Mouse (Mus musculus): ENCODE measurements around the gene Eya4. TPM values are rescaled to one million over a fixed set of nuclear protein-coding genes. Genes with fewer than 3 reads are reported as not detected.

Gene Eya4
- total and polyA plus RNA-seq, 3 experiments, result 0.24 to 0.46 TPM; not detected in 1

DNA sequence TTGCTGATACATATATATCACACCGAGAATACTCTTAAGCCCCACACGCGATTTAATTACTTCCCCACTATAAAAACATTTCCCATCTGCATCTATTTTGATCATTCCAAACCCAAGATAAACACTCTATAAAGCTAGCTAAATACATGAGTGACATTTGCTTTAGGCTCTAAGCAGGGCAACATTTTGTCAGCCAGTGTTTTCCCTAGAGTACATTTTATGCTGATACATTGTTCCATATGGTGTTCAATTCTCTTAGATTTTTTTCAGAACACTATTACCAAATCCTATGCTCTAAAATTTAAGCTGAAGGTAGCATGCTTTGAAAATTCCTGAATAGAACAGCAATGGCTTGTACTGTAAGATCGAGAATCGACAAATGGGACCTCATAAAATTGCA is 127.2 kb downstream of the Eya4 start:
- Histone ChIP-seq H3K36me3 (ENCODE audit: control insufficient read depth in 1 of 2, insufficient read depth in 2 of 2, low read length in 2 of 2) (no peaks in the 10 kb centered on the region), H3K9ac (ENCODE audit: control insufficient read depth, low read depth, low read length, poor library complexity, severe bottlenecking) (no peak overlapping the region), H3K9me3 (replicated peaks; ENCODE audit: insufficient read depth, low read length) (no peaks in the 10 kb centered on the region), H3K27ac (ENCODE audit: control insufficient read depth, low read depth, low read length) (no peak overlapping the region), H3K79me2 (ENCODE audit: control insufficient read depth, insufficient read depth, low read length, poor library complexity) (no peaks in the 10 kb centered on the region), H3K4me3 (ENCODE audit: control insufficient read depth in 1 of 2, insufficient read depth in 1 of 2, low read depth in 2 of 2, low read length in 2 of 2) (no peak overlapping the region), H3K27me3 (ENCODE audit: control insufficient read depth in 1 of 2, insufficient read depth in 2 of 2, low read length in 2 of 2) (no peaks in the 10 kb centered on the region; a peak in 1 of 4 replicates), H3K4me1 (ENCODE audit: control insufficient read depth in 1 of 2, insufficient read depth in 2 of 2, low read length in 2 of 2) (no peaks in the 10 kb centered on the region)
- TF ChIP-seq HCFC1 (IDR thresholded peaks at IDR 0.05; ENCODE audit: low read depth, low read length) (no peak), MXI1 (IDR thresholded peaks at IDR 0.05; ENCODE audit: low read depth, low read length) (no peak), CHD1 (IDR thresholded peaks at IDR 0.05; ENCODE audit: low read depth, low read length) (no peak), KAT2A (conservative IDR thresholded peaks at IDR 0.05; ENCODE audit: low read depth, low read length) (no peak), ZC3H11A (IDR thresholded peaks at IDR 0.05; ENCODE audit: low read depth, low read length) (no peak), NELFE (IDR thresholded peaks at IDR 0.05; ENCODE audit: low read depth, low read length) (no peak), MEF2A (IDR thresholded peaks at IDR 0.05; ENCODE audit: extremely low read depth, insufficient replicate concordance, low read depth, low read length, poor library complexity, severe bottlenecking) (no peak), E2F4 (IDR thresholded peaks at IDR 0.05; ENCODE audit: borderline replicate concordance, low read depth, low read length) (no peak), UBTF (IDR thresholded peaks at IDR 0.05; ENCODE audit: borderline replicate concordance, insufficient read depth, low read depth, low read length) (no peak), USF2 (IDR thresholded peaks at IDR 0.05; ENCODE audit: borderline replicate concordance in 1 of 2, insufficient read depth in 1 of 2, low read depth in 1 of 2, low read length in 2 of 2) (no peak), GATA1 (IDR thresholded peaks at IDR 0.05; ENCODE audit: low read depth, low read length) (no peak), JUND (IDR thresholded peaks at IDR 0.05; ENCODE audit: low read depth, low read length) (no peak), ELF1 (IDR thresholded peaks at IDR 0.05; ENCODE audit: low read depth, low read length) (no peak), GABPA (IDR thresholded peaks at IDR 0.05; ENCODE audit: low read depth, low read length) (no peak), ZMIZ1 (IDR thresholded peaks at IDR 0.05; ENCODE audit: low read depth, low read length) (no peak), ZKSCAN1 (IDR thresholded peaks at IDR 0.05; ENCODE audit: low read depth, low read length) (no peak), MAZ (IDR thresholded peaks at IDR 0.05; ENCODE audit: low read depth, low read length) (no peak)
- DNase-seq (ENCODE audit: low read depth, low spot score), result no peak

DNA sequence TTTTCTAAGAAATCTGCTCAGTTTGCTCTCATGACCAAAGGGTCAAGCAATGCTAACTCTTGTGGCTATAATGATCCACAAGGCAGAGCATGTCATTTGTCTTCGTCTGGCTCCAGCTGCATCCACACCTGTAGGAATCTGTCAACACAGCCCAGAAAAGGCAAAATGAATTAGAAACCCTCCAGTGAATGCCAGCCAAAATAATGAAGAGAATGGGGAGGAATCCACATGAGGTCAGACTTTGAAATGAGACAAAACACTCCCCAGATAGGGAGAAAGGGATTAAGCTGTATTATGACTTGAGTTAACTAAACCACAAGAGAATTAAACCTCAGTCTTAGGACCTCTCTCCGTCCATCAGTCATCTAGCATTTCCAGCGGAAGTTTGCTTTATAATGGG is 130.2 kb downstream of the Eya4 start:
- Histone ChIP-seq H3K79me2 (ENCODE audit: control insufficient read depth, insufficient read depth, low read length, poor library complexity) (no peaks in the 10 kb centered on the region), H3K27ac (ENCODE audit: control insufficient read depth, low read depth, low read length) (no peak overlapping the region), H3K4me1 (ENCODE audit: control insufficient read depth in 1 of 2, insufficient read depth in 2 of 2, low read length in 2 of 2) (no peaks in the 10 kb centered on the region), H3K4me3 (ENCODE audit: control insufficient read depth in 1 of 2, insufficient read depth in 1 of 2, low read depth in 2 of 2, low read length in 2 of 2) (no peak overlapping the region), H3K36me3 (ENCODE audit: control insufficient read depth in 1 of 2, insufficient read depth in 2 of 2, low read length in 2 of 2) (no peaks in the 10 kb centered on the region), H3K9ac (ENCODE audit: control insufficient read depth, low read depth, low read length, poor library complexity, severe bottlenecking) (no peak overlapping the region), H3K27me3 (ENCODE audit: control insufficient read depth in 1 of 2, insufficient read depth in 2 of 2, low read length in 2 of 2) (no peaks in the 10 kb centered on the region; a peak in 1 of 4 replicates), H3K9me3 (replicated peaks; ENCODE audit: insufficient read depth, low read length) (no peaks in the 10 kb centered on the region)
- no peak for DNase-seq (ENCODE audit: low read depth, low spot score)
- no peak for TF ChIP-seq E2F4 (IDR thresholded peaks at IDR 0.05; ENCODE audit: borderline replicate concordance, low read depth, low read length)
